Mouse (Mus musculus): Measurements from ENCODE around the gene Cldn10. TPM values are rescaled to one million over a fixed set of nuclear protein-coding genes. Genes with fewer than 3 reads are reported as not detected.

Cldn10 gene
- 8.2 and 8.4 TPM in 2 replicates for polyA plus RNA-seq (2015; fragmentation: Nextera tagmentation; extraction: Ambion mirVana)

DNA sequence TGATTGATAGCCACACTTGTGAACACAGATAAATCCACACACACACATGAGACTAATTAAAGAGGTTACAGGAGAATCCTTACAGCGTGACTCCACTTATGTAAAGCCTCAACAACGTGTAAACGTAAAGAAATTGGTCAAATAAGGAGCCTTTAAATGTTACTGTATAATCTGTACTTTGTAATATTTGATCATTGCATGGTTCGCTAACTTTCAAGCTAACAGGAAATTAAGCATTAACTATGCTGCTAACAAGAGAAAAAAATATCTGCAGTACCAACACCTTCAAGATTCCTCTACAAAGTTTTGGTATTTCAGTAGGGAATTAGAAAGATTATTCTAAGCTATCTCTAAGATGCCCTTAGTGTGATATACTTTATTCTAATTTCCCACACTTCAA lies at the start of gene Cldn10:
TSS of gene Cldn10 (plus strand) at position 288 of the 400 bp plus-strand sequence.
- H3K27me3 ChIP-seq (ENCODE audit: control insufficient read depth, insufficient read depth, low read length), result no peaks in the 10 kb centered on the region
- H3K27ac ChIP-seq (replicated peaks), result no peak within 1 kb of the TSS
- ATAC-seq (ENCODE audit: low FRiP score, low TSS enrichment), result no peak
- no peaks in the 10 kb centered on the region for H3K36me3 ChIP-seq (ENCODE audit: control insufficient read depth, insufficient read depth, low read length)
- WGBS, result 67% methylated on average over 4 of the region's 4 CpGs
- H3K9ac ChIP-seq (ENCODE audit: low read length), result no peak within 1 kb of the TSS
- H3K4me1 ChIP-seq (replicated peaks; ENCODE audit: control insufficient read depth, insufficient read depth), result no peaks in the 10 kb centered on the region
- no peak for TF ChIP-seq CTCF (IDR thresholded peaks at IDR 0.05; ENCODE audit: low read depth)
- no peak for TF ChIP-seq EP300 (optimal IDR thresholded peaks at IDR 0.05)
- no peak for DNase-seq (ENCODE audit: low spot score)
- H3K4me2 ChIP-seq (replicated peaks; ENCODE audit: low read depth), result no peak within 1 kb of the TSS
- no peak within 1 kb of the TSS for H3K4me3 ChIP-seq (ENCODE audit: low read depth, low read length)
- no peaks in the 10 kb centered on the region for H3K9me3 ChIP-seq (ENCODE audit: control insufficient read depth, low read length)

- no peak for ATAC-seq (ENCODE audit: low FRiP score, low TSS enrichment)
- Histone ChIP-seq H3K36me3 (ENCODE audit: control insufficient read depth, insufficient read depth, low read length) (no peaks in the 10 kb centered on the region), H3K4me2 (replicated peaks; ENCODE audit: low read depth) (no peak overlapping the region), H3K9me3 (ENCODE audit: control insufficient read depth, low read length) (no peaks in the 10 kb centered on the region), H3K4me3 (ENCODE audit: low read depth, low read length) (no peak overlapping the region), H3K27ac (replicated peaks) (no peak overlapping the region), H3K9ac (ENCODE audit: low read length) (no peak overlapping the region), H3K4me1 (replicated peaks; ENCODE audit: control insufficient read depth, insufficient read depth) (no peaks in the 10 kb centered on the region), H3K27me3 (ENCODE audit: control insufficient read depth, insufficient read depth, low read length) (no peaks in the 10 kb centered on the region)
- DNase-seq (ENCODE audit: low spot score), result no peak
- no peak for TF ChIP-seq CTCF (IDR thresholded peaks at IDR 0.05; ENCODE audit: low read depth)
- TF ChIP-seq EP300 (optimal IDR thresholded peaks at IDR 0.05), result no peak
Measured at GRCm38 (mm10) chr14:118741780-118742179, 45.9 kb upstream of the Cldn10 start.

- Histone ChIP-seq H3K4me3 (ENCODE audit: low read depth, low read length) (no peak overlapping the region), H3K9me3 (ENCODE audit: control insufficient read depth, low read length) (no peaks in the 10 kb centered on the region), H3K36me3 (ENCODE audit: control insufficient read depth, insufficient read depth, low read length) (no peaks in the 10 kb centered on the region), H3K27me3 (ENCODE audit: control insufficient read depth, insufficient read depth, low read length) (no peaks in the 10 kb centered on the region), H3K4me2 (replicated peaks; ENCODE audit: low read depth) (no peak overlapping the region), H3K27ac (replicated peaks) (no peak overlapping the region), H3K4me1 (replicated peaks; ENCODE audit: control insufficient read depth, insufficient read depth) (no peaks in the 10 kb centered on the region), H3K9ac (ENCODE audit: low read length) (no peak overlapping the region)
- TF ChIP-seq CTCF (IDR thresholded peaks at IDR 0.05; ENCODE audit: low read depth) (no peak), EP300 (optimal IDR thresholded peaks at IDR 0.05) (no peak)
- no peak for ATAC-seq (ENCODE audit: low FRiP score, low TSS enrichment)
- WGBS, result 61% methylated on average over 5 of the region's 5 CpGs
- DNase-seq (ENCODE audit: low spot score), result no peak
Measured at GRCm38 (mm10) chr14:118742862-118743261, 44.8 kb upstream of the Cldn10 start.

- no peak overlapping the region for H3K9ac ChIP-seq (ENCODE audit: low read length)
- no peaks in the 10 kb centered on the region for H3K4me1 ChIP-seq (replicated peaks; ENCODE audit: control insufficient read depth, insufficient read depth)
- 70% methylated on average over 2 of the region's 2 CpGs for WGBS
- H3K4me2 ChIP-seq (replicated peaks; ENCODE audit: low read depth), result no peak overlapping the region
- no peaks in the 10 kb centered on the region for H3K9me3 ChIP-seq (ENCODE audit: control insufficient read depth, low read length)
- H3K27me3 ChIP-seq (ENCODE audit: control insufficient read depth, insufficient read depth, low read length), result no peaks in the 10 kb centered on the region
- H3K36me3 ChIP-seq (ENCODE audit: control insufficient read depth, insufficient read depth, low read length), result no peaks in the 10 kb centered on the region
- no peak for DNase-seq (ENCODE audit: low spot score)
- no peak overlapping the region for H3K4me3 ChIP-seq (ENCODE audit: low read depth, low read length)
- peak; percentile 86 for ATAC-seq (ENCODE audit: low FRiP score, low TSS enrichment)
- TF ChIP-seq CTCF (IDR thresholded peaks at IDR 0.05; ENCODE audit: low read depth) (no peak), EP300 (optimal IDR thresholded peaks at IDR 0.05) (no peak)
- H3K27ac ChIP-seq (replicated peaks), result no peak overlapping the region
Measured at GRCm38 (mm10) chr14:118749068-118749467, 38.6 kb upstream of the Cldn10 start.

DNA sequence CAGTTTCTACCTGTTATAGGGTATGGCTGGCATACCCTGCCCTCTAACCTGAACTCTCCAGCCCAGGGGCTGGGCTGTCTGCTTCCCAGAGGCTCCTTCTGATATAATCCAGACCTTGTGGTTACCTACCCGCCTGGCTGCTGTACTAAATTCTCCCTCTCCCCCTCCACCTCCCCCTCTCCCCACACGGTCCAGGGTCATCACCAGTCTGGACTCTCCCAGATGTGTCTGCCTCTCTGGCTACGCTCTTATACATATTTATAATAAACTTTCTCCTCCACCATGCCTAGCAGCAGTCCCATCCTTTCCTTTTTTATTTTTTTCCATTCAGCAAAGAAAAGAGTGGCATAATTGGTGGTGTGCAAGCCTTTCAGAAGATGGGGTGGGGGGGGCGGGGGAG lies 38.0 kb upstream of the Cldn10 start:
- H3K9me3 ChIP-seq (ENCODE audit: control insufficient read depth, low read length), result no peaks in the 10 kb centered on the region
- 55% methylated on average over 4 of the region's 4 CpGs for WGBS
- H3K4me2 ChIP-seq (replicated peaks; ENCODE audit: low read depth), result no peak overlapping the region
- H3K27ac ChIP-seq (replicated peaks), result no peak overlapping the region
- no peak for DNase-seq (ENCODE audit: low spot score)
- no peaks in the 10 kb centered on the region for H3K27me3 ChIP-seq (ENCODE audit: control insufficient read depth, insufficient read depth, low read length)
- H3K4me3 ChIP-seq (ENCODE audit: low read depth, low read length), result no peak overlapping the region
- no peak for ATAC-seq (ENCODE audit: low FRiP score, low TSS enrichment)
- H3K9ac ChIP-seq (ENCODE audit: low read length), result no peak overlapping the region
- H3K36me3 ChIP-seq (ENCODE audit: control insufficient read depth, insufficient read depth, low read length), result no peaks in the 10 kb centered on the region
- no peaks in the 10 kb centered on the region for H3K4me1 ChIP-seq (replicated peaks; ENCODE audit: control insufficient read depth, insufficient read depth)
- TF ChIP-seq CTCF (IDR thresholded peaks at IDR 0.05; ENCODE audit: low read depth) (no peak), EP300 (optimal IDR thresholded peaks at IDR 0.05) (no peak)

DNA sequence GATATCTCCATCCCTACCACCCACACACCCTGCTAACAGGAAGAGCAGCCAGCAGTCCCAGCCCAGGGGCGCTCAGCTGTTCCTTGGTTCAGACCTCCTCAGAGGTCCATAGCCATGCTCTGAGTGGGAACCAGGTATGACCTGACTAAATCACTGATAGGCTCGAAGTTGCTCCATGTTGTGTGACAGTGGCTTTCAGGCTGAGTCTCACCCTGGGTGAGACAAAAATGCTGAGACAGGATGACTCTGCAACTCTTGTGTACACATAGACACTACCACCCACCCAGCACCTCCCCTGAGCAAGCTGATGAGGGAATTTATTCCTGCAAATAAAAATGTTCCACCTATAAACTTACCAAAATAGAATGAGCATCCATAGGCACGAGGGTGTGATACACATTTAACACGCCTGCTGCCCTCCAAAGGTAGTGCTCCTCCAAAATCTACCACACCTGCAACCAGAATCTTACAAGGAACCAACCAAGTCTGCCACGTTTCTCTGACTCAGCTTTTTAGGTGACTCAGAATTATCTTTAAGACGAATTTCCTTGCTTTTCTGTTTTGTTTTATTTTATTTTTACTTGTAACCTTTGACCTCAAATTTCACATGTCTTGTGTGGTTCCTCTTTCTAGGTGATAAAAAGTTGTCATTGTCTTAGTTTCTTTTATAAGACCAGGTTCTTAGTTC lies 37.1 kb upstream of the Cldn10 start:
- Histone ChIP-seq H3K27ac (replicated peaks) (no peak overlapping the region), H3K4me1 (replicated peaks; ENCODE audit: control insufficient read depth, insufficient read depth) (no peaks in the 10 kb centered on the region), H3K9ac (ENCODE audit: low read length) (no peak overlapping the region), H3K4me2 (replicated peaks; ENCODE audit: low read depth) (no peak overlapping the region), H3K9me3 (ENCODE audit: control insufficient read depth, low read length) (no peaks in the 10 kb centered on the region), H3K36me3 (ENCODE audit: control insufficient read depth, insufficient read depth, low read length) (no peaks in the 10 kb centered on the region), H3K4me3 (ENCODE audit: low read depth, low read length) (no peak overlapping the region), H3K27me3 (ENCODE audit: control insufficient read depth, insufficient read depth, low read length) (no peaks in the 10 kb centered on the region)
- DNase-seq (ENCODE audit: low spot score) (no peak), ATAC-seq (ENCODE audit: low FRiP score, low TSS enrichment) (peak; percentile 41; the same call in 1 of the 2 replicates)
- 73% methylated on average over 6 of the region's 6 CpGs for WGBS
- no peak for TF ChIP-seq EP300 (optimal IDR thresholded peaks at IDR 0.05)
- TF ChIP-seq CTCF (IDR thresholded peaks at IDR 0.05; ENCODE audit: low read depth), result no peak

All from stomach, postnatal 0 days (tissue).